Mouse (Mus musculus): ENCODE results near the gene Rnf183. TPM values are rescaled to one million over a fixed set of nuclear protein-coding genes. Genes with fewer than 3 reads are reported as not detected.
"Not testable (repeated sequence)": the region's sequence is repeated elsewhere in the genome, so short reads cannot be mapped to it uniquely, and the experiment has no call there.

Gene Rnf183
- not detected in 2 replicates for polyA plus RNA-seq (2011; ENCODE audit: insufficient read length, low read depth, missing spikeins)

DNA sequence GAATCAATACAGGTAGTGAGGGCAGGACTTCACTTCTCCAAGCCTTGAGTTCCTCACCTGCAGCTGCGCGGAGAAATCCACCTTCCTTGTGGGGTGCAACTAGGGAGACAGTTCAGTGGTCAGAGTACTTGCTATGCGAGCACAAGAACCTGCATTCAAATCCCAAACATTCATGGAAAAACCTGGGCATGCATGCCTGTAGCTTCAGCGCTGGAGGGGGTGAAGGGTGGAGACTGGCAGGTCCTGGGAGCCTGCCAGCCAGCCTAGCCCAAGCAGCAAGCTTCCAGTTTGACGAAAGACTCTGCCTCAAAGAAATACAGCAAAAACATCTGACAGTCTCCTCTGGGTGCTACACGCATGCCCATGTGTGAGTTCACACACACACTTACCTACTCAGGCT is at the start of gene Rnf183:
TSS of gene Rnf183 (minus strand) at position 172 of the 400 bp plus-strand sequence.
- no peak within 1 kb of the TSS for H3K27ac ChIP-seq (ENCODE audit: insufficient read depth, low read length)
- H3K4me3 ChIP-seq (ENCODE audit: insufficient read depth, low read length): no peak within 1 kb of the TSS
- H3K4me1 ChIP-seq (ENCODE audit: control insufficient read depth, insufficient read depth, low read length): no peaks in the 10 kb centered on the region; the same call in 1 of the 2 replicates
- TF ChIP-seq POLR2A (IDR thresholded peaks at IDR 0.05; ENCODE audit: low read depth, low read length): no peak
- no peak for TF ChIP-seq CTCF (IDR thresholded peaks at IDR 0.05; ENCODE audit: borderline replicate concordance, insufficient read depth, low read length)

DNA sequence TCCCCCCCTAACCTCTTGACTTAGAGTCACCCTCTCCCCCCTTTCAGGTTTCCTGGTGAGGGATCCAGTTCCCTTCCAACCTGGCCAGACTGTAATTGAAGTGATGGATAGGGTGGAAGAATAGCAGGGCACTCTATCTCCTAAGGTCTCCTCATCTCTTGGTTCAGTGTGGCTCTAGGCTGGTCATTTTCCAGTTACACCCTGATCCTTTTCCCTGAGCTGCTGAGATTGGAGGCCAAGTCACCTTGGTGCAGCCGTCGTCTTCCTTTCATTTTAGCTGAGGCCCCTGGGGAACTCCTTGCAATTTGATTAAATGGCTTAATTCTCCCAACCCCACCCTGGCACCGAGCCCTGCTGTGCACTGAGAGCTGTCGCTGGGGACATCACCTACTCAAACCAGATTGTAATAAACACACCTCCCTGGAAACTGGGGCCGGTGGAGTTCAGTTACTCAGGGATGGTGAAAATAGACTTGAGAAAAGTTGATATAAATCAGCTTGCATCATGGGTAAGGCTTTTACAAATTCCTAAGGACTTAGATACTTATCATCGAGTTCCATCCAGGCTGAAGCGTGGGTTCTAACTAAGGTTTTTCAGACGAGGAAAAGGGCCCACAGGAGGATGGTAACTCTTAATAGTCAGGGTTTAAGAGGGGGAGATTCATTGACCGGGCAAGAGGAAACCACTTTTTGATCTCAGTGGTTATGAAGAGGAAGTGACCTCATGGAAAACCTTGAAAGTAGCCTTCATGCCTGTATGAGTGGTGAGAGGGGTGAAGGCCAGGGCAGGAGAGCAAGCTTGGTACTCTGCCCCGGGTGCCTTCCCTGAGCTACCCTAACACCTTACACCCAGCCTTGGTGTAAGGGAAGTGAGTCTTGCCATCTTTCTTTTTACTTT is 45.9 kb upstream of the Rnf183 start:
- no peak overlapping the region for H3K27ac ChIP-seq (ENCODE audit: insufficient read depth, low read length)
- no peak overlapping the region for H3K4me3 ChIP-seq (ENCODE audit: insufficient read depth, low read length)
- no peaks in the 10 kb centered on the region; the same call in 1 of the 2 replicates for H3K4me1 ChIP-seq (ENCODE audit: control insufficient read depth, insufficient read depth, low read length)
- TF ChIP-seq CTCF (IDR thresholded peaks at IDR 0.05; ENCODE audit: borderline replicate concordance, insufficient read depth, low read length) (no peak), POLR2A (IDR thresholded peaks at IDR 0.05; ENCODE audit: low read depth, low read length) (no peak)

DNA sequence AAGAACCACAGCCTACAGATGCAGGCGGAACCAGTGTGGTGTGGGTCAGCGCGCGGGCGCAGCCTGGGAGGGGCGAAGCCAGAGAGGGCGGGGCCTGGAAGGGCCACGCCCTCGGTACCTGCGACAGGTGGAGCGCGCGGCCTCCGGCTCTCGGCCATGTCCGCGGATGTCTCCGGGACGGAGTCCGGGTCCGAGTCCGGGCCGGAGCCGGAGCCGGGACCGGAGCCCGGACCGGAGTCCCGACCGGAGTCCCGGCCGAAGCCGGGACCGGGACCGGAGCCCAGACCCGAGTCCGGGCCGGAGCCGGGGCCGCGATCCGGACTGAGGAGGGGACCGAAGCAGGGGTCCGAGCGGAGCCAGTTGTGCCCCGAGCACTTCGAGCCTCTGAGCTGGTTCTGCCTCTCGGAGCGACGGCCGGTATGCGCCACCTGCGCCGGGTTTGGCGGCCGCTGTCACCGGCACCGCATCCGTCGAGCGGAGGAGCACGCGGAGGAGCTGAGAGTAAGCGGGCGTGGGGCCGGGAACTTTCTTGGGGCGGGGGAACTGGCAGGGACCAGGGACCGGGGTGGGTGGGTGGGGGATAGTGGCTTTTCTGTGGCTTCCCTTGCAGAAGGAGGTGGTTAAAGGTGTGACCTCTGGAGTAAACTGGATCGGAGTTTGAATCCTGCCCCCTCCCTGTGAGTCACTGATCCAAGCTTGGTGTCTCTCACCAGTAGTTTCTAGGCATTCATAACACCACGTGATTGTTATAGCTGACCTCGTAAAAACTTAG is 45.1 kb upstream of the Rnf183 start, which contains the start of gene Bspry:
TSS of gene Bspry (plus strand) at position 117 of the 772 bp plus-strand sequence.
- Histone ChIP-seq H3K4me3 (ENCODE audit: insufficient read depth, low read length) (peak within 1 kb of the TSS; percentile 33), H3K27ac (ENCODE audit: insufficient read depth, low read length) (no peak within 1 kb of the TSS), H3K4me1 (ENCODE audit: control insufficient read depth, insufficient read depth, low read length) (no peaks in the 10 kb centered on the region; the same call in 1 of the 2 replicates)
- no peak for TF ChIP-seq POLR2A (IDR thresholded peaks at IDR 0.05; ENCODE audit: low read depth, low read length)
- TF ChIP-seq CTCF (IDR thresholded peaks at IDR 0.05; ENCODE audit: borderline replicate concordance, insufficient read depth, low read length): no peak

DNA sequence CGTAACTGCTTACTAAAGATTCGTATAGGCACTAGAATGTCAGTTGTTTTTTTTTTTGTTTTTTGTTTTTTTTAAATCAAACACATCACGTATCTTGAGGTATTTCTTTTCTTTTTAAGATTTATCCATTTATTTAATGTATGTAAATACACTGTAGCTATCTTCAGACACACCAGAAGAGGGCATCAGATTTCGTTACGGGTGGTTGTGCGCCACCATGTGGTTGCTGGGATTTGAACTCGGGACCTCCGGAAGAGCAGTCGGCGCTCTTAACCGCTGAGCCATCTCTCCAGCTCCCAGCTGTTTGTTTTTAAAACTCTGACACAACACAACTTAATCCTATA is 44.5 kb upstream of the Rnf183 start:
- peak overlapping the region; percentile 33 for H3K4me3 ChIP-seq (ENCODE audit: insufficient read depth, low read length)
- not testable (repeated sequence) for H3K27ac ChIP-seq (ENCODE audit: insufficient read depth, low read length); H3K4me1 ChIP-seq (ENCODE audit: control insufficient read depth, insufficient read depth, low read length)

DNA sequence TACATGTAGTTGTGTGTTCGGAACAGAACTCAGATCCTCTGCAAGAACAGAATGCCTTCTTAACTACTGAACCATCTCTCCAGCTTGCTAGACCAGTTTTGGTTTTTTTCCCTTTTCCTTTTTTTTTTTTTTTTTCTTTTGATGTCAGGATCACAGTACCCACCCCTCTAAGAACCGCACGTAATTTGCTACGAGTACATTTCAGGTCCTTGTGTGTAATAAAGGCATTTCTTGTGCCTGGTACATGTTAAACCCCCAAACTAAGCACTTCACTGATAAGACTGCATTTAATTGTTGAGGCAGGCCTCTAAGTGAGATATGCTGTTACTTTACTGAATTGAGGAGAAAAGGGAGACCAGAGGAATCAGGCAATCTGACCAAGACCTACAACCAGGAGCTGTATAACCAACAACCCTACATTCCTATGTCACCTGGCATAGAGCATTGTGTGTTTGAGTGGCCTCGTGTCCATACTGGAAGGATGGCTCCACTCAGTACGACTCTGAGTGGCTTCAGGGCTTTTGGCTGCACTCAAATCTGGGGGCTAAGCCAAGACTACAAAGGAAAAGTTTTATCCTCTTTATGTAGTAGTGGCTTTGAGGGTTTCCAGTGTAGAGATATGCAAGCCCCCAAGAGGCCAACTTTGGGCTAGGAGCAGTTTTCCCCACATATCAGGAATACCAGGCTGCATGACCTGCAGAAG is 42.6 kb upstream of the Rnf183 start:
- Histone ChIP-seq H3K4me3 (ENCODE audit: insufficient read depth, low read length) (no peak overlapping the region), H3K4me1 (ENCODE audit: control insufficient read depth, insufficient read depth, low read length) (no peaks in the 10 kb centered on the region; the same call in 1 of the 2 replicates), H3K27ac (ENCODE audit: insufficient read depth, low read length) (no peak overlapping the region)
- TF ChIP-seq POLR2A (IDR thresholded peaks at IDR 0.05; ENCODE audit: low read depth, low read length) (no peak), CTCF (IDR thresholded peaks at IDR 0.05; ENCODE audit: borderline replicate concordance, insufficient read depth, low read length) (no peak)

DNA sequence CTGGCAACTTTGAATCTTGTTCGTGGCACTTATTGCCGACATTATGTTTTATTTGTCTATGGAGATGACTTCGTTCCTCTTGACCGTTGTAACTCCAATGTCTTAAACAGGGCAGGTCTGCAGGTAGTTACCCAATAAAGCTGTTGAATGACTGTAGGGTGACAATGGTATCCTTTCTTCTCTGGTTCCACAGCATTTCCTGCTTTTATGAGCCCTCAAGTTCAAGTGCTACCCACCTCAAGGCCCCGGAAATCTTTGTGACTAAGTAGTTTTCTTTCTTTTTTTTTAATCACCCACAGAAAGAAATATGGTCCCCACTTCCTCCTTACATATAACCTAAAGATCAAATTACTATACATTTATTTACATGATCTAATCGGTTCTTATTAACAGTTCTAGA is 40.7 kb upstream of the Rnf183 start:
- TF ChIP-seq CTCF (IDR thresholded peaks at IDR 0.05; ENCODE audit: borderline replicate concordance, insufficient read depth, low read length) (no peak), POLR2A (IDR thresholded peaks at IDR 0.05; ENCODE audit: low read depth, low read length) (no peak)
- Histone ChIP-seq H3K4me3 (ENCODE audit: insufficient read depth, low read length) (no peak overlapping the region), H3K27ac (ENCODE audit: insufficient read depth, low read length) (no peak overlapping the region)

DNA sequence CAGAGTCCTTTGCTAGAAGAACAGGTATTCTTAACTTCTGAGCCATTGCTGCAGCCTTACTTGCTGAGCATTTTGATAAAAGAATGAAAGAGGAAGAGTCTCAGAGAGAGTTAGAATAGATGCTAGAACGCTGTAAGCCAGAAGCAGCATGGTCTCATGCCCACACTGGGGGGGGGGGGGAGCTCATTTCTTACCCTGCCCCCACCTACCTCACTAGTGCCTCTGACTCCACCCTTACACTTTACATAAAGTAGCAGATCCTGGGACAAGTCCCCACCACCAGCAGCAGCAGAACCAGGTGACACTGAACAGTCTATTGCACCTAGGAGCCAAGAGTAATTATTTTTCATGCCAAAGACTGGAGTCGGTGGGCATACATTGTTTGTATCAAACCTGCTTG is 40.1 kb upstream of the Rnf183 start:
- TF ChIP-seq POLR2A (IDR thresholded peaks at IDR 0.05; ENCODE audit: low read depth, low read length): no peak
- no peak for TF ChIP-seq CTCF (IDR thresholded peaks at IDR 0.05; ENCODE audit: borderline replicate concordance, insufficient read depth, low read length)
- H3K27ac ChIP-seq (ENCODE audit: insufficient read depth, low read length): no peak overlapping the region
- H3K4me1 ChIP-seq (ENCODE audit: control insufficient read depth, insufficient read depth, low read length): no peaks in the 10 kb centered on the region; the same call in 1 of the 2 replicates
- H3K4me3 ChIP-seq (ENCODE audit: insufficient read depth, low read length): no peak overlapping the region

More for the DNA sequence above, 40.7 kb upstream of the Rnf183 start:
- H3K4me1 ChIP-seq (ENCODE audit: control insufficient read depth, insufficient read depth, low read length): no peaks in the 10 kb centered on the region; the same call in 1 of the 2 replicates

DNA sequence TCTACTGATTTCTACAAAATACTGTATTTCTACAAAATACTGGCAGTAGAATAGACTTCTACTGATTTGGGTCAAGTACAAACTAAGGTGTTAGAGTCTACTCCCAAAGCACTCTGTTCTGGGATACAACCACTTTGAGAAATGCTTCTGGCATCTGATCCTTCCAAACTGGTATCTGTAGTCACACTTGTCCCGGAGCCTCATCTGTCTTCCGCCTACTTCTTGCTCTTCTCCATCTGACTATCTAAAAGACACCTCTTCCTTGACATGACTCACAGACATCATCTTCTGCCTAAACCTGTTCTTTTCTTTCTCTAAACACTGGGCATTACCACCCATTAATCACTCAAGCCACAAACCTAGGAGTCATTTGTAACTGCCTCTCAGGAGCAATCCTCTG is 37.0 kb upstream of the Rnf183 start:
- no peak overlapping the region for H3K27ac ChIP-seq (ENCODE audit: insufficient read depth, low read length)
- H3K4me3 ChIP-seq (ENCODE audit: insufficient read depth, low read length): no peak overlapping the region
- TF ChIP-seq CTCF (IDR thresholded peaks at IDR 0.05; ENCODE audit: borderline replicate concordance, insufficient read depth, low read length) (no peak), POLR2A (IDR thresholded peaks at IDR 0.05; ENCODE audit: low read depth, low read length) (no peak)
- no peaks in the 10 kb centered on the region for H3K4me1 ChIP-seq (ENCODE audit: control insufficient read depth, insufficient read depth, low read length)

DNA sequence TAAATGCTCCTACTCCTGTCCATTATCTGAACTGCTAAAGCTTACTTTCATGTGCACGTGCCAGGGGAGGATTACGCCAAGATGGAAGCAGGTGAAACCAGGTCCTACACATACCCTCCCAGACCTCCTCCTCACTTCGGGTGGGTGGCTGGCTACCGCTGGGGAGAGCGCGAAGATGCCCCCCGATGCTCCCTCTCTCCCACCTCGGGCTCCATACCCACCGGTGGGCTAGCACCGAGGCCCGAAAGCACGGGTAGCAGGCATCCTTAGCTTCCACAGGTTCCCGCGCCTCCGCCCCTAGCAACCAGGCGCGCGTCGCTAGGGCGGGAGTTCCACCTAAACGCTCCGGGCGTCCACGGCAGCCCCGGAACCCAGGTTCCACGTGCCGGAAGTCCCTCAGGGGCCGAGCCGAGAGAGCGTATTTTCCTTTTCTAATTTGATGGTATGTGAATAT is 35.6 kb upstream of the Rnf183 start, which contains the start of gene Wdr31:
TSS of gene Wdr31 (minus strand) at position 299 of the 454 bp plus-strand sequence.
- Histone ChIP-seq H3K4me3 (ENCODE audit: insufficient read depth, low read length) (peak within 1 kb of the TSS; percentile 67), H3K4me1 (ENCODE audit: control insufficient read depth, insufficient read depth, low read length) (no peaks in the 10 kb centered on the region), H3K27ac (ENCODE audit: insufficient read depth, low read length) (no peak within 1 kb of the TSS)
- TF ChIP-seq CTCF (IDR thresholded peaks at IDR 0.05; ENCODE audit: borderline replicate concordance, insufficient read depth, low read length) (no peak), POLR2A (IDR thresholded peaks at IDR 0.05; ENCODE audit: low read depth, low read length) (no peak)
